Comparison of ENCODE assay signal across 9 mouse cellular contexts in the genomic region with DNA sequence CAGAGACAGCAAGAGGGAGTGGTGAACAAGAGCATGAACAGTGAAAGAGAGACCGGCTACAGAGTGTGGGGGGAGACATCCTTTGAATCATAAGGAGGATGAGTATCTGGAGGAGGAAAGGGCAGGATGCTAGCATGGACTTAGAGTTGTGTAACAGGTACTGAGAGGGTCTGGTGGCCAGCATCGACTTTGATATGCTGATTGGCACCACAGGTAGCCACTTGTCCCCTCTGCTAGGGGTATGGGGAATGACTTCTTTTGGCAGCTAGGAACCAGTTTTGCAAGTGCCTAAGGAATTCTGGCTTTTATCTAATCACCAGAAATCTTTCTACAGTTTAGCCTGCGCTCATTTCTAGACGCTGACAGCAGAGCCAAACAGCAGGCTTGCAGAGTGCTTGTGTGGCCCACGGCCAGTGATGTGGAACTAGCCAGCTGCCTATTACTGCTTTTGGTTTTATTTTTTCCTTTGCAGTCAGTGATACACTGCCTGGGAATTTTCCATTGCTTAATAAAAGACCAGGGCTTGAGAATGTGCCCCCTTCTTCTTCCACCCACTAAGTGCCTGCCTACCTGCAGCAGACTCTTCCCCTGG.
DNase-seq lines count a peak whose midpoint lies in the region; ATAC-seq and TF ChIP-seq lines count a peak whose summit lies in the region.
"Had no signal": no experiment of that assay in that cellular context is flagged by ENCODE, and none has a peak within 500 bp of the region (broad histone marks: within the 10 kb centered on the region; RNA-seq: fewer than 3 reads in every experiment).

No protein-coding gene starts in this region.

- H3K4me2 ChIP-seq in lung, postnatal 0 days (replicated peaks; ENCODE audit: low read depth, low read length), result no peak overlapping the region

- H3K36me3 ChIP-seq in lung, postnatal 0 days (ENCODE audit: insufficient read depth, low read length), result no peaks in the 10 kb centered on the region

- no peak for ATAC-seq in lung, postnatal 0 days

- no peak overlapping the region for H3K9ac ChIP-seq in lung, postnatal 0 days (replicated peaks; ENCODE audit: low read depth)
- H3K9ac ChIP-seq: liver, embryonic 14.5 days had no signal

- H3K4me3 ChIP-seq in lung, postnatal 0 days (ENCODE audit: low read depth, low read length), result no peak overlapping the region

- H3K27me3 ChIP-seq in lung, postnatal 0 days (replicated peaks; ENCODE audit: insufficient read depth, low read length), result no peaks in the 10 kb centered on the region

- no peaks in the 10 kb centered on the region for H3K9me3 ChIP-seq in lung, postnatal 0 days (ENCODE audit: low read length)

- no peak overlapping the region for H3K27ac ChIP-seq in lung, postnatal 0 days (ENCODE audit: low read length)
- H3K27ac ChIP-seq: liver, embryonic 14.5 days had no signal

- no peak for TF ChIP-seq EP300 in lung, postnatal 0 days (IDR thresholded peaks at IDR 0.05)

- no peak for TF ChIP-seq CTCF in lung, postnatal 0 days (IDR thresholded peaks at IDR 0.05)

- no peaks in the 10 kb centered on the region for H3K4me1 ChIP-seq in lung, postnatal 0 days (ENCODE audit: insufficient read depth, low read depth, low read length)

- 19% methylated on average over 5 of the region's 5 CpGs for WGBS in lung, postnatal 0 days

- peak; percentile 14 to 17 for DNase-seq in lung, adult 18-20 months
- no peak for DNase-seq in lung, postnatal 0 days (ENCODE audit: low spot score)
- DNase-seq in frontal cortex, postnatal 36 days (ENCODE audit: low spot score in 2 of 2), result peak; percentile 53 to 76
- peak; percentile 30 for DNase-seq in kidney, postnatal 10 days
- peak; percentile 2 for DNase-seq in lung, postnatal 10 days
- DNase-seq in urinary bladder, postnatal 36 days (ENCODE audit: low spot score in 2 of 2), result peak; percentile 27 to 70
- no peak for DNase-seq in spleen, postnatal 36 days (ENCODE audit: low spot score in 2 of 2)
- DNase-seq in T-cell, adult 2 months (ENCODE audit: low spot score), result no peak

Comparison
In these comparisons a context has a peak if more than half of its experiments do, and no peak if none do; other contexts are left out.
1. DNase-seq: peak in lung, adult 18-20 months (2 of 2), frontal cortex, postnatal 36 days (2 of 2), kidney, postnatal 10 days (single experiment), lung, postnatal 10 days (single experiment) and urinary bladder, postnatal 36 days (2 of 2); none in lung, postnatal 0 days (single experiment), spleen, postnatal 36 days (0 of 2) and T-cell, adult 2 months (single experiment).